Mouse (Mus musculus): Measurements from ENCODE around the gene Psmd13. TPM values are rescaled to one million over a fixed set of nuclear protein-coding genes. Genes with fewer than 3 reads are reported as not detected.
A peak's percentile ranks its signal among the peaks of the same experiment; 100 is the strongest.

The Psmd13 gene
- polyA plus RNA-seq, 1 experiment from 2014 or later, result 260 TPM

- H3K27ac ChIP-seq (ENCODE audit: low read depth, low read length), result no peak overlapping the region
- H3K4me2 ChIP-seq (ENCODE audit: low read length), result no peak overlapping the region
- H3K36me3 ChIP-seq (ENCODE audit: control insufficient read depth, insufficient read depth, low read length), result no peaks in the 10 kb centered on the region
- WGBS, result 69% methylated on average over 3 of the region's 3 CpGs
- H3K9me3 ChIP-seq (ENCODE audit: control insufficient read depth, low read length), result no peaks in the 10 kb centered on the region
- peaks cover 2% of the 10 kb centered on the region; the same call in 1 of the 2 replicates for H3K27me3 ChIP-seq (replicated peaks; ENCODE audit: control insufficient read depth, insufficient read depth, low read length)
- no peak overlapping the region for H3K9ac ChIP-seq (ENCODE audit: low read depth, low read length)
- H3K4me3 ChIP-seq (ENCODE audit: low read length), result no peak overlapping the region
- H3K4me1 ChIP-seq (ENCODE audit: control insufficient read depth, insufficient read depth, low read depth, low read length), result peaks cover 5% of the 10 kb centered on the region
- no peak for ATAC-seq
Observed at GRCm38 (mm10) chr7:140912293-140912692, 30.5 kb downstream of the Psmd13 start.

DNA sequence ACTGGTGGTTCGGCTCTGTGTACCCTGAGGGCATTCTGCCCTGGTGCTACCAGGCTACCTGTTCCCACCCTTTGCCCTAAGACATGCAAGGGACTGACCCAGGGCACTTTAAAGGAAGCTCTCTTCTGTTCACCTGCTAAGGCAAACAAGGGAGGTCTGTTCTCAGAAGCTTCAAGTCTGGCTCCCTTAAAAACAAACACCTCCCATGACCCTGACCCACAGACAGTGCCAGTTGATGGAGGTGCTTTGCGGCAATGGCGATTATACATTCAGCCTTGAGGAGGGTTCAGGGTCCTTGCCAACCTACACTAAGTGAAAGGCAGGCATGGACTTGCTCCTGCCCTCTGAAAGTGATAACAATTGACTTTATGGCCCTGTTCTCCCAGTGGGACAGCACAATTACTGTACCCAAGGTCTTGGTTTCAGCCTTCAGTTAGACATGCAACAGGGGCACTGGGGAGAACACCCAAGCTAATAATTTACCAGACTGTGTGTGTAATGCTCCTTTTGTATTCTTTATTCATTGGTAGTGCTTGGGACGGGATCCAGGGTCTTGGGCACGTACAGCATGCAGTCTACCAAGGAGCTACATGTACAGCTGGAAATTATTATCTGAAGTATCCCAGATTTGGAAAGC is 31.2 kb downstream of the Psmd13 start:
- Histone ChIP-seq H3K27me3 (replicated peaks; ENCODE audit: control insufficient read depth, insufficient read depth, low read length) (peaks cover 2% of the 10 kb centered on the region; the same call in 1 of the 2 replicates), H3K36me3 (ENCODE audit: control insufficient read depth, insufficient read depth, low read length) (no peaks in the 10 kb centered on the region), H3K4me2 (ENCODE audit: low read length) (no peak overlapping the region), H3K9me3 (ENCODE audit: control insufficient read depth, low read length) (no peaks in the 10 kb centered on the region), H3K4me3 (ENCODE audit: low read length) (no peak overlapping the region), H3K9ac (ENCODE audit: low read depth, low read length) (no peak overlapping the region), H3K27ac (ENCODE audit: low read depth, low read length) (no peak overlapping the region), H3K4me1 (ENCODE audit: control insufficient read depth, insufficient read depth, low read depth, low read length) (peaks cover 5% of the 10 kb centered on the region)
- WGBS, result 75% methylated on average over 5 of the region's 5 CpGs
- ATAC-seq, result no peak

DNA sequence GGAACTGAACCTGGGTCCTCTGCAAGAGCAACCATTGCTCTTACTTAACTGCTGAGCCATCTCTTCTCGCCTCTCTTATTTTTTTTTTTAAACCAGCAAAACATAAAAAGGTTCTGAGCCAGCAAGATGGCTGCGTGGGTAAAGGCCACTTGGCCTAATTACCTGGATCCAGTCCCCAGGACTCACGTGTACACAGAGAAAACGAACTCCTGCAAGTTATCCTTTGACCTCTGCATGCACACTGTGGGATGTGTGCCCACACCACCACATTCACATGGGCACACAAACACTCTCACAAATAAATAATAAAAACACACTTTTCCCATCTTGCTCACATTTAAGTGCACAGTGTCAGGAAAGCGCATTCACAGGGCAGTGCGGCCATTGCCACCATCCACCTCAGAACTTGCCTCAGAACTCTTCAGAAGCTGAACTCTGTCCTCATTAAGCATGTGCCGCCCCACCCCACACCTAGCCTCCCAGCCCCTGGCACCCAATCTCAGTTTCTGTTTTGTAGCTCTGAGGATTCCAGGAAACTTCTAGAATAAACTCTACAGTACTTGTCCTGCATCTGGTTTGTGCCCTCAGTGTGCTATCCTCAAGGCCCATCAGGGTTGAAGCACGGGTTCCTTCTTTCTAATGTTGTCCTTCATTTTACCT is 32.4 kb downstream of the Psmd13 start:
- Histone ChIP-seq H3K9ac (ENCODE audit: low read depth, low read length) (no peak overlapping the region), H3K9me3 (ENCODE audit: control insufficient read depth, low read length) (no peaks in the 10 kb centered on the region), H3K27me3 (replicated peaks; ENCODE audit: control insufficient read depth, insufficient read depth, low read length) (peaks cover 4% of the 10 kb centered on the region), H3K4me1 (ENCODE audit: control insufficient read depth, insufficient read depth, low read depth, low read length) (no peaks in the 10 kb centered on the region), H3K27ac (ENCODE audit: low read depth, low read length) (no peak overlapping the region), H3K36me3 (ENCODE audit: control insufficient read depth, insufficient read depth, low read length) (no peaks in the 10 kb centered on the region), H3K4me2 (ENCODE audit: low read length) (no peak overlapping the region), H3K4me3 (ENCODE audit: low read length) (no peak overlapping the region)
- 85% methylated on average over 8 of the region's 8 CpGs for WGBS
- ATAC-seq, result no peak

GRCm38 (mm10) chr7:140919911-140920310 is 38.1 kb downstream of the Psmd13 start:
- Histone ChIP-seq H3K4me1 (ENCODE audit: control insufficient read depth, insufficient read depth, low read depth, low read length) (peaks cover 18% of the 10 kb centered on the region), H3K27ac (ENCODE audit: low read depth, low read length) (no peak overlapping the region), H3K4me3 (ENCODE audit: low read length) (no peak overlapping the region), H3K36me3 (ENCODE audit: control insufficient read depth, insufficient read depth, low read length) (no peaks in the 10 kb centered on the region), H3K4me2 (ENCODE audit: low read length) (no peak overlapping the region), H3K9ac (ENCODE audit: low read depth, low read length) (no peak overlapping the region), H3K27me3 (replicated peaks; ENCODE audit: control insufficient read depth, insufficient read depth, low read length) (peaks cover 53% of the 10 kb centered on the region), H3K9me3 (ENCODE audit: control insufficient read depth, low read length) (no peaks in the 10 kb centered on the region)
- 78% methylated on average over 4 of the region's 4 CpGs for WGBS
- ATAC-seq, result no peak

DNA sequence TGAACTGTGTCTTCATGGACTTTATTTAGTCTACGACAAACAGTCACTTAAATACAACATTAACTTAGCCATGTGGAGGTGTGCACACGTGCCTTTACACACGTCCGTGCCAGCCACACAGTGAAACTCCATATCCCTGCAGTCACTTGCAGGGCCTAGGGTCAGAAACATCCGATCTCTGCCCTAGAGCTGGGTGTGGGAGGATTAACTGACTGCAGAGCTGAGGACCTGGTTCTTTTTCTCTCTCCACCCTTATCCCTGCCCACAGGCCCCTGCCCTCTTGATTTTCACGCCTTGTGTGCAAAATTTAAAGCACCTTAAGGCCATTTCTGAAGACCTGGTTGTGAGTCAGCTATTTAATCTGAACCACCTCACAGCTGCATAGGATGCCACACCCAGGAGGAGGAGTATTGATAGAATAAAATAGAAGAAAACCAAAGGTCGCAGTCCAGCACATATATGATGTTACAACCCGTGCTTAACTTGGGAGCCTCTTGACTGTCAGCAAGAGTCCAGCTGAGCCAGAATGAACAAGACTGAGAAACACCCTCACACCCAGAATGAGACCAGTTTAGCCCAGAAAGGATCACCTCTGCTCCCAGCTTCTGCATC is 38.8 kb downstream of the Psmd13 start, which contains the start of gene Nlrp6:
Nlrp6 (plus strand) TSS at position 485 of the 612 bp plus-strand sequence.
- peaks cover 18% of the 10 kb centered on the region for H3K4me1 ChIP-seq (ENCODE audit: control insufficient read depth, insufficient read depth, low read depth, low read length)
- no peak within 1 kb of the TSS for H3K4me3 ChIP-seq (ENCODE audit: low read length)
- peak within 1 kb of the TSS; percentile 98; the same call in 1 of the 2 replicates for H3K4me2 ChIP-seq (ENCODE audit: low read length)
- no peak for ATAC-seq
- WGBS, result 81% methylated on average over 8 of the region's 8 CpGs
- H3K27ac ChIP-seq (ENCODE audit: low read depth, low read length), result no peak within 1 kb of the TSS
- H3K27me3 ChIP-seq (replicated peaks; ENCODE audit: control insufficient read depth, insufficient read depth, low read length), result peaks cover 53% of the 10 kb centered on the region
- no peaks in the 10 kb centered on the region for H3K36me3 ChIP-seq (ENCODE audit: control insufficient read depth, insufficient read depth, low read length)
- H3K9ac ChIP-seq (ENCODE audit: low read depth, low read length), result no peak within 1 kb of the TSS; the same call in 1 of the 2 replicates
- H3K9me3 ChIP-seq (ENCODE audit: control insufficient read depth, low read length), result no peaks in the 10 kb centered on the region

GRCm38 (mm10) chr7:140921225-140921975 is 39.6 kb downstream of the Psmd13 start:
- Histone ChIP-seq H3K9me3 (ENCODE audit: control insufficient read depth, low read length) (no peaks in the 10 kb centered on the region), H3K36me3 (ENCODE audit: control insufficient read depth, insufficient read depth, low read length) (no peaks in the 10 kb centered on the region), H3K27ac (ENCODE audit: low read depth, low read length) (no peak overlapping the region), H3K9ac (ENCODE audit: low read depth, low read length) (no peak overlapping the region), H3K4me3 (ENCODE audit: low read length) (no peak overlapping the region), H3K4me1 (ENCODE audit: control insufficient read depth, insufficient read depth, low read depth, low read length) (peaks cover 18% of the 10 kb centered on the region), H3K27me3 (replicated peaks; ENCODE audit: control insufficient read depth, insufficient read depth, low read length) (peaks cover 53% of the 10 kb centered on the region), H3K4me2 (ENCODE audit: low read length) (peak overlapping the region; percentile 98)
- no peak for ATAC-seq
- WGBS, result 30% methylated on average over 22 of the region's 22 CpGs

GRCm38 (mm10) chr7:140922398-140923069 is 40.8 kb downstream of the Psmd13 start:
- under 1% methylated on average over 49 of the region's 49 CpGs for WGBS
- H3K9ac ChIP-seq (ENCODE audit: low read depth, low read length), result peak overlapping the region; percentile 58
- peak overlapping the region; percentile 98 for H3K4me2 ChIP-seq (ENCODE audit: low read length)
- no peak overlapping the region for H3K27ac ChIP-seq (ENCODE audit: low read depth, low read length)
- H3K4me1 ChIP-seq (ENCODE audit: control insufficient read depth, insufficient read depth, low read depth, low read length), result peaks cover 18% of the 10 kb centered on the region
- no peaks in the 10 kb centered on the region for H3K9me3 ChIP-seq (ENCODE audit: control insufficient read depth, low read length)
- peaks cover 53% of the 10 kb centered on the region for H3K27me3 ChIP-seq (replicated peaks; ENCODE audit: control insufficient read depth, insufficient read depth, low read length)
- ATAC-seq, result peak; percentile 71
- H3K36me3 ChIP-seq (ENCODE audit: control insufficient read depth, insufficient read depth, low read length), result no peaks in the 10 kb centered on the region
- peak overlapping the region; percentile 50 for H3K4me3 ChIP-seq (ENCODE audit: low read length)

DNA sequence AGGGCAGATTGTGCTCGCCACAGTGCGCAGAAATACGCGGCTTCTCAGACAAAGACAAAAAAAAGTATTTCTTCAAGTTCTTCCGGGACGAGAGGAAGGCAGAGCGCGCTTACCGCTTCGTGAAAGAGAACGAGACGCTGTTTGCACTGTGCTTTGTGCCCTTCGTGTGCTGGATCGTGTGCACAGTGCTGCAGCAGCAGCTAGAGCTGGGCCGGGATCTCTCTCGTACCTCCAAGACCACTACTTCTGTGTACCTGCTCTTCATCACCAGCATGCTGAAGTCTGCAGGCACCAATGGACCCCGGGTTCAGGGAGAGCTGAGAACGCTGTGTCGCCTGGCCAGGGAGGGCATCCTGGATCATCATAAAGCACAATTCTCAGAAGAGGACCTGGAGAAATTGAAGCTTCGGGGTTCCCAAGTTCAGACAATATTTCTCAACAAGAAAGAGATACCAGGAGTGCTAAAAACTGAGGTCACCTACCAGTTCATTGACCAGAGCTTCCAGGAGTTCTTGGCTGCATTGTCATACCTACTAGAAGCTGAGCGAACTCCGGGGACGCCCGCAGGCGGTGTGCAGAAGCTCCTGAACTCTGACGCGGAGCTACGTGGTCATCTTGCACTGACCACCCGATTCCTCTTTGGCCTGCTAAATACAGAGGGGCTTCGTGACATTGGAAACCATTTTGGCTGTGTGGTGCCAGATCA is 41.5 kb downstream of the Psmd13 start:
- H3K9ac ChIP-seq (ENCODE audit: low read depth, low read length), result peak overlapping the region; percentile 58
- WGBS, result 20% methylated on average over 30 of the region's 30 CpGs
- no peaks in the 10 kb centered on the region for H3K36me3 ChIP-seq (ENCODE audit: control insufficient read depth, insufficient read depth, low read length)
- H3K4me3 ChIP-seq (ENCODE audit: low read length), result peak overlapping the region; percentile 50
- peak; percentile 72 for ATAC-seq
- H3K4me1 ChIP-seq (ENCODE audit: control insufficient read depth, insufficient read depth, low read depth, low read length), result peaks cover 18% of the 10 kb centered on the region
- H3K27ac ChIP-seq (ENCODE audit: low read depth, low read length), result no peak overlapping the region
- no peaks in the 10 kb centered on the region for H3K9me3 ChIP-seq (ENCODE audit: control insufficient read depth, low read length)
- H3K27me3 ChIP-seq (replicated peaks; ENCODE audit: control insufficient read depth, insufficient read depth, low read length), result peaks cover 52% of the 10 kb centered on the region
- peak overlapping the region; percentile 98 for H3K4me2 ChIP-seq (ENCODE audit: low read length)
